Mouse (Mus musculus): Measurements from ENCODE around the gene Wdr5b. TPM values are rescaled to one million over a fixed set of nuclear protein-coding genes. Genes with fewer than 3 reads are reported as not detected.

Gene Wdr5b
- polyA plus RNA-seq, 1 experiment: 0.03 TPM

- peaks cover 51% of the 10 kb centered on the region for H3K4me1 ChIP-seq (ENCODE audit: control insufficient read depth)
- H3K36me3 ChIP-seq (ENCODE audit: control insufficient read depth): peaks cover 38% of the 10 kb centered on the region
- H3K9me3 ChIP-seq (ENCODE audit: control insufficient read depth, low read length): no peaks in the 10 kb centered on the region
- TF ChIP-seq TAL1 (IDR thresholded peaks at IDR 0.05; ENCODE audit: low read length) (no peak), GATA1 (IDR thresholded peaks at IDR 0.05; ENCODE audit: low read length) (no peak)
- H3K4me3 ChIP-seq (replicated peaks): no peak overlapping the region
- no peaks in the 10 kb centered on the region for H3K27me3 ChIP-seq (ENCODE audit: control insufficient read depth)
These were observed 26.7 kb downstream of the Wdr5b start for GRCm38 (mm10) chr16:36067694-36068093.

GRCm38 (mm10) chr16:36068356-36068755, 27.4 kb downstream of the Wdr5b start:
- Histone ChIP-seq H3K27me3 (ENCODE audit: control insufficient read depth) (no peaks in the 10 kb centered on the region), H3K9me3 (ENCODE audit: control insufficient read depth, low read length) (no peaks in the 10 kb centered on the region), H3K4me3 (replicated peaks) (no peak overlapping the region), H3K36me3 (ENCODE audit: control insufficient read depth) (peaks cover 35% of the 10 kb centered on the region), H3K4me1 (ENCODE audit: control insufficient read depth) (peaks cover 50% of the 10 kb centered on the region)
- TF ChIP-seq TAL1 (IDR thresholded peaks at IDR 0.05; ENCODE audit: low read length) (no peak), GATA1 (IDR thresholded peaks at IDR 0.05; ENCODE audit: low read length) (no peak)

GRCm38 (mm10) chr16:36069819-36070575, 29.0 kb downstream of the Wdr5b start:
- Histone ChIP-seq H3K36me3 (ENCODE audit: control insufficient read depth) (peaks cover 38% of the 10 kb centered on the region), H3K4me3 (replicated peaks) (peak overlapping the region; percentile 77), H3K9me3 (ENCODE audit: control insufficient read depth, low read length) (no peaks in the 10 kb centered on the region), H3K4me1 (ENCODE audit: control insufficient read depth) (peaks cover 49% of the 10 kb centered on the region), H3K27me3 (ENCODE audit: control insufficient read depth) (no peaks in the 10 kb centered on the region)
- TF ChIP-seq GATA1 (IDR thresholded peaks at IDR 0.05; ENCODE audit: low read length): no peak
- no peak for TF ChIP-seq TAL1 (IDR thresholded peaks at IDR 0.05; ENCODE audit: low read length)

- peaks cover 47% of the 10 kb centered on the region for H3K4me1 ChIP-seq (ENCODE audit: control insufficient read depth)
- peak overlapping the region; percentile 77 for H3K4me3 ChIP-seq (replicated peaks)
- H3K9me3 ChIP-seq (ENCODE audit: control insufficient read depth, low read length): no peaks in the 10 kb centered on the region
- TF ChIP-seq TAL1 (IDR thresholded peaks at IDR 0.05; ENCODE audit: low read length) (no peak), GATA1 (IDR thresholded peaks at IDR 0.05; ENCODE audit: low read length) (no peak)
- H3K36me3 ChIP-seq (ENCODE audit: control insufficient read depth): peaks cover 33% of the 10 kb centered on the region
- H3K27me3 ChIP-seq (ENCODE audit: control insufficient read depth): no peaks in the 10 kb centered on the region
These were observed 30.1 kb downstream of the Wdr5b start for GRCm38 (mm10) chr16:36071071-36071449.

DNA sequence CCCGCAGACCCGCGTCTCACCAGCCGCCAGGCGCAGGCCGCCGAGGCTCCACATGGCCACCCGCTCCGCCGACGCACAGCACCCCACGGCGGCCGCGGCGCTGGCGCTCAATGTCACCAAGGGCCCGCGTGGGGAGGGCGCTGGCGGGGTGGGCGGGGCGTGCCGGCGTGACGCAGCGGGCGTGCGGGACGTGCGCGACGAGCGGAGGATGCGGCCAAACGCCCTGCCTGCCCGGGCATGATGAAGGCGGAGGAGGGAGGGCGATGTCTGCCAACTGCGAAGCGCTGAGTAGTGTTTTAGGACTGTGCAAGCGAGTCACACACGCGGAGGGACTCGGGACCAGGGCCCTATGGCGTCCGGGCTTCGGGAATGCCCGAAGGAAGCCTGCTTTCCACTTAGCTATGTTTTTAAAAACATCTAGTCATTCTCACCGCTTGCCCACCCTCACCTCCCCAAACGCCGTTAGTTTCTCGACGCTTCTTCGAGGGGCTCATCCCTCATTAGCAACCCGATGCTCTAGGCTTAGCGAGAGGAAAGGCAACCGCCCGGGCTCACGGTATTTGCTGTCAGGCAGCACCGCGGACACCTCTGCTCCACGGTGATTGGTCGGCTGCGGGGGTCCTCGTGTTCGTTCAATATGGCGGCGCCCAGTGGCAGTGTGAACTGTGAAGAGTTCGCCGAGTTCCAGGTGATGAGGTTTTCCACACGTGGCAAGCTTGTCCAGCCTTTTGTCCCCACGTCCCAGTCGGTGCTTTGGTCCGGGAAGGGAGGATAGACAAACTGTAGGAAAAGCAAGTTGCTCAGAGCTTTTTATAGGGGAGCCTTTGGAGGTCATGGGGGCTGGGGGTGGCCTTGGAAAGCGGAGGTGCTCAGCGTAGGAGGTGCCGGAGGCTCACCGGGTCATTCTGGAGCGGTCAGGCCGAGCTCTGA, 30.7 kb downstream of the Wdr5b start, which contains the start of the genes Fam162a and Ccdc58:
Gene Fam162a, minus strand, starts transcription at position 145 of the 930 bp plus-strand sequence.
Gene Ccdc58, plus strand, starts transcription at position 236 of the 930 bp plus-strand sequence.
- peak within 1 kb of the TSS; percentile 77 for H3K4me3 ChIP-seq (replicated peaks)
- H3K9me3 ChIP-seq (ENCODE audit: control insufficient read depth, low read length): no peaks in the 10 kb centered on the region
- peaks cover 47% of the 10 kb centered on the region for H3K4me1 ChIP-seq (ENCODE audit: control insufficient read depth)
- TF ChIP-seq TAL1 (IDR thresholded peaks at IDR 0.05; ENCODE audit: low read length) (no peak), GATA1 (IDR thresholded peaks at IDR 0.05; ENCODE audit: low read length) (no peak)
- H3K36me3 ChIP-seq (ENCODE audit: control insufficient read depth): peaks cover 30% of the 10 kb centered on the region
- no peaks in the 10 kb centered on the region for H3K27me3 ChIP-seq (ENCODE audit: control insufficient read depth)

- peaks cover 23% of the 10 kb centered on the region for H3K36me3 ChIP-seq (ENCODE audit: control insufficient read depth)
- no peaks in the 10 kb centered on the region for H3K9me3 ChIP-seq (ENCODE audit: control insufficient read depth, low read length)
- H3K27me3 ChIP-seq (ENCODE audit: control insufficient read depth): no peaks in the 10 kb centered on the region
- peaks cover 47% of the 10 kb centered on the region for H3K4me1 ChIP-seq (ENCODE audit: control insufficient read depth)
- peak overlapping the region; percentile 77 for H3K4me3 ChIP-seq (replicated peaks)
- no peak for TF ChIP-seq TAL1 (IDR thresholded peaks at IDR 0.05; ENCODE audit: low read length)
- TF ChIP-seq GATA1 (IDR thresholded peaks at IDR 0.05; ENCODE audit: low read length): no peak
These were observed 31.5 kb downstream of the Wdr5b start for GRCm38 (mm10) chr16:36072410-36073011.

DNA sequence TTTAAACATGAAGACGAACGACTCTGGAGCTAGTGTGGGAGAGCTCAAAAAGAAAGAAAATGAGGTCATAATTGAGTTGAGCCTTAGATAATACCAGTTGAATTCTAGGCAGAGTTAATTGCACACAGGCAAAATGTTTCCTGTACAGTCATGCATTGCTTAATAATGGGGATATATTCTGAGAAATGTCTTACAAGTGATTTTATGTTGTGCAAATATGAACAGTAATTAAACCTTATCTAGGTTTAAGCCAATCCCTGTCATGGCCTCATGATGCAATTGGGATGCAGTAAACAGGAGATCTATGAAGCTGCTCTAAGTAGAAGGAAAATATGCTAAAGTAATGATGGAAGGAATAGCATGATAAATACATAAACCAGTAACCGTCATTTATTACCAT, 33.8 kb downstream of the Wdr5b start:
- Histone ChIP-seq H3K27me3 (ENCODE audit: control insufficient read depth) (no peaks in the 10 kb centered on the region), H3K36me3 (ENCODE audit: control insufficient read depth) (peaks cover 4% of the 10 kb centered on the region), H3K4me1 (ENCODE audit: control insufficient read depth) (peaks cover 29% of the 10 kb centered on the region), H3K9me3 (ENCODE audit: control insufficient read depth, low read length) (no peaks in the 10 kb centered on the region), H3K4me3 (replicated peaks) (no peak overlapping the region)
- TF ChIP-seq GATA1 (IDR thresholded peaks at IDR 0.05; ENCODE audit: low read length) (no peak), TAL1 (IDR thresholded peaks at IDR 0.05; ENCODE audit: low read length) (no peak)

DNA sequence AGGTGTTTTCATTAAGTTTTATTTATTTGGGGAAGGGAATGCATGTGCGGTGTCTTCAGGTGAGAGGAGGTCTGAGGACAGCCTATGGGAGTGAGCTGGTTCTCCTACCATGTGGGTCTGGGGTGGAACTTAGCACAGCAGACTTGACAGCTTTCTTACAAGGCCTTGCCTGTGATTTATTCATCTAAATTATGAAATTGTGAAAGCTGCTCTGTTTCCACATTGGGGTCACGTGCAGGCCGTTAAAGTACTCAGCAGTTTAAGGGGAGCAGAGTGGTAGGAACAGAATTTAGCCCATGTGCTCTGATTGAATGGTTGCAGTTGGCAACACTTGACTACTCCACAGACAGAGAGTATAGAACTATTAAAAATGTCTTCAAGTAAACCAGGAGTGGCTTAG, 38.9 kb downstream of the Wdr5b start:
- Histone ChIP-seq H3K4me1 (ENCODE audit: control insufficient read depth) (peaks cover 2% of the 10 kb centered on the region; the same call in 1 of the 2 replicates), H3K27me3 (ENCODE audit: control insufficient read depth) (no peaks in the 10 kb centered on the region), H3K36me3 (ENCODE audit: control insufficient read depth) (peaks cover 27% of the 10 kb centered on the region), H3K4me3 (replicated peaks) (no peak overlapping the region), H3K9me3 (ENCODE audit: control insufficient read depth, low read length) (no peaks in the 10 kb centered on the region)
- TF ChIP-seq GATA1 (IDR thresholded peaks at IDR 0.05; ENCODE audit: low read length) (no peak), TAL1 (IDR thresholded peaks at IDR 0.05; ENCODE audit: low read length) (no peak)

Measured in erythroblast, embryonic 14.5 days (primary cell).